Mouse (Mus musculus) kidney, postnatal 25 days (tissue): ENCODE measurements at regions not wholly inside any gene's neighbourhood (a gene's known extent, or its start where the extent isn't known, plus 50 kb on each side); places are given as distances from the start of the nearest gene placed in this dataset.
A peak's percentile ranks its signal among the peaks of the same experiment; 100 is the strongest.

Experiments used
- DNase-seq, 2 experiments: peaks; one replicate each; pipeline ENCODE4 v3.0.0; 2021; ENCODE audit warnings: mixed read lengths in 2 of 2

GRCm38 (mm10) chr19:44692396-44692795 lies 63.4 kb upstream of the Pax2 start:
- DNase-seq = peak; percentile 85 to 86

GRCm38 (mm10) chr19:44692816-44693215 lies 63.0 kb upstream of the Pax2 start:
- no peak for DNase-seq

GRCm38 (mm10) chr19:44695331-44695730 lies 60.5 kb upstream of the Pax2 start:
- no peak for DNase-seq

GRCm38 (mm10) chr19:44696059-44696712 lies 59.7 kb upstream of the Pax2 start:
- DNase-seq = no peak

- no peak for DNase-seq
Measured at GRCm38 (mm10) chr19:44696773-44697172, 59.1 kb upstream of the Pax2 start.

- DNase-seq = no peak
Measured at GRCm38 (mm10) chr19:44698382-44699256, 57.2 kb upstream of the Pax2 start.
